Mouse (Mus musculus) G1E (cell line): Measurements from ENCODE around the gene Mindy1. TPM values are rescaled to one million over a fixed set of nuclear protein-coding genes. Genes with fewer than 3 reads are reported as not detected.

Experiments used
- ATAC-seq: 2 replicates; pipeline ENCODE4 v1.8.0; 2016; ENCODE audit warnings: mild to moderate bottlenecking; ENCODE audit not compliant: insufficient number of reproducible peaks, poor library complexity, low FRiP score, severe bottlenecking; ENCODE audit errors: extremely low read depth
- DNase-seq: peaks from one replicate; pipeline ENCODE4 v3.0.0; 2012; ENCODE audit warnings: low spot score
- H3K27me3 ChIP-seq: 2 replicates; pipeline ENCODE4 v1.6.1; 2012; ENCODE audit warnings: mild to moderate bottlenecking, low read length, inconsistent platforms; ENCODE audit not compliant: insufficient read depth
- H3K36me3 ChIP-seq: replicated peaks from 2 replicates; pipeline ENCODE3; 2012; ENCODE audit warnings: mild to moderate bottlenecking, inconsistent platforms
- H3K4me1 ChIP-seq: 2 replicates; pipeline ENCODE4 v1.6.1; 2012; ENCODE audit warnings: low read depth, low read length, inconsistent platforms, mixed read lengths; ENCODE audit not compliant: insufficient read depth
- H3K4me3 ChIP-seq: 2 replicates; pipeline ENCODE4 v1.5.1; 2012; ENCODE audit warnings: low read depth, mild to moderate bottlenecking, inconsistent platforms, low read length, moderate library complexity, mixed read lengths
- H3K9me3 ChIP-seq: replicated peaks from 2 replicates; pipeline ENCODE4 v1.6.1; 2012; ENCODE audit warnings: inconsistent platforms
- CTCF ChIP-seq: IDR thresholded peaks from 2 replicates; pipeline ENCODE4 v1.5.1; 2012; ENCODE audit warnings: low read depth, low read length, inconsistent platforms, mixed read lengths
- GATA1 ChIP-seq: IDR thresholded peaks from 2 replicates; pipeline ENCODE4 v1.6.1; 2012; ENCODE audit warnings: borderline replicate concordance, low read length, inconsistent platforms, mixed read lengths
- GATA2 ChIP-seq: IDR thresholded peaks from 2 replicates; pipeline ENCODE4 v1.6.1; 2012; ENCODE audit warnings: low read depth, low read length, inconsistent platforms, borderline replicate concordance
- POLR2AphosphoS5 ChIP-seq: IDR thresholded peaks from 2 replicates; pipeline ENCODE4 v1.6.1; 2012; ENCODE audit warnings: low read depth, low read length, inconsistent platforms; ENCODE audit not compliant: insufficient replicate concordance
- TAL1 ChIP-seq: conservative IDR thresholded peaks from 2 replicates; pipeline ENCODE4 v1.6.1; 2012; ENCODE audit warnings: low read depth, low read length, inconsistent platforms, mixed read lengths
- polyA plus RNA-seq: library from polyadenylated mRNA; stranded (reverse); fragments of >175 nt; gene quantifications from 2 replicates; pipeline ENCODE4 v1.2.3, GENCODE M21; 2012
- total RNA-seq, 2 experiments: library from RNA; stranded (forward) in 1 of 2; stranded (reverse) in 1 of 2; fragments of 200-1000 nt in 1 of 2; fragments of >200 nt in 1 of 2; fragmentation: Nextera tagmentation in 1 of 2; gene quantifications; 2 replicates each; pipeline ENCODE4 v1.2.3; 2014 to 2017

The Mindy1 gene
- total and polyA plus RNA-seq, 3 experiments = 31.4 to 77.5 (median 49.1) TPM

DNA sequence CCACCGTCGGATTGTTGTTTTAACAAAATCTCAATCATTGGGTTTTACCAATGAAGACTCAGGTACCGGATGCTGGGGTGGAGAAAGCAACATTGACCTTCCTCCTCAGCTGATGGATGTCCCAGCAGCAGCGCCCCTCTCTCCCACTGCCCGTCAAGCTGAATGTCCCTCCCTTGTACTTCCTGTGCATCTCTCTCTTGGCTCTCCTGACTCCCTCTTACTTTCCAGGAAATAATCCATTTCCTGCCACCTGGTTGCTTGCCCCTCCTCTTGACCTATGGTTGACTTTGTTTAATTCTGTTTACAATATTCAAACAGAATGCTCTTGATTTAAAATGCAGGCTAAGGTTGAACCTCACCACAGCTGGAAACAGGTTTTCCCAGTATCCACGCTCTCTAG is 9.0 kb downstream of the Mindy1 start:
- Histone ChIP-seq H3K27me3 (no peaks in the 10 kb centered on the region), H3K36me3 (peaks cover 93% of the 10 kb centered on the region), H3K9me3 (no peaks in the 10 kb centered on the region), H3K4me1 (peaks cover 36% of the 10 kb centered on the region), H3K4me3 (no peak overlapping the region)
- no peak for DNase-seq
- ATAC-seq = no peak
- no peak for TF ChIP-seq POLR2AphosphoS5
- TF ChIP-seq GATA2 = no peak
- TF ChIP-seq TAL1 = no peak
- no peak for TF ChIP-seq GATA1
- no peak for TF ChIP-seq CTCF

DNA sequence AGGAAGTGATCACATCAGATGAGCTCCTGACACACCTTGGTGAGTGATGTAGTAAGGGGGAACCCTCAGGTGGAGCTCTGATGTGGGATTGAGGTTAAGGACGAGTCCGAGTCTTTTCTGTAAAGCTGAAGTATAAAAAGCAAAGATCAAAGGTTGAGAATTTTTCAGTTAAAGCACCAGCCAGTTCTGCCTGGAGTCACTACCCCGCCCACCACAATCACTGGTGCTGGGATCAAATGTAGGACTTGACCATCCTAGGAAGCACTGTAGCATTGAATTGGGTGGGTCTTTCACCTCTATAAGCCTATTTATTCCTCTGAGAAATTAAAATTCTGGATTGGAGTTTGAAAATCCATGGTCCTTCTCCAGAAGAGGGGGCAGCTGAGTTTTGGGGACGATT is 9.9 kb downstream of the Mindy1 start:
- TF ChIP-seq CTCF (no peak), TAL1 (no peak), GATA2 (no peak), POLR2AphosphoS5 (no peak), GATA1 (no peak)

DNA sequence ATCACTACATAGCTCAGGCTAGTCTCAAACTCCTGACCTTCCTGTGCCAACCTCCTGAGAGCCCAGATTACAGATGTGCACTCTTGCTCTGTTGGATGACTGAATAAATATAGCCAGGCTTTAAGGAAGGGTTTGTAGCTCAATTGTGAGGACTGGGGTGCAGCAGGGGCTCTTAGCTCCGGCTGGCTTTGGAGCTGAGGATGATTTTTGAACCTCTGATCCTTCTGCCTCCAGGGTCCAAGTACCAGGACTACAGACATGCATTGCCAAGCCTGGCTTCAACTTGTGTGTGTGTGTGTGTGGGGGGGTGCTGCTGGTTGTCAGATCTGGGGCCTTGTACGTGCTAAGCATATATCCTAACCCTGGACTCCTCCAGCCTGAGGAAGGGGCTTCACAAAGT is 11.8 kb downstream of the Mindy1 start:
- DNase-seq = no peak
- ATAC-seq = no peak
- Histone ChIP-seq H3K9me3 (no peaks in the 10 kb centered on the region), H3K27me3 (no peaks in the 10 kb centered on the region), H3K4me3 (no peak overlapping the region), H3K4me1 (peaks cover 48% of the 10 kb centered on the region), H3K36me3 (peaks cover 97% of the 10 kb centered on the region)
- TF ChIP-seq TAL1 = no peak
- no peak for TF ChIP-seq POLR2AphosphoS5
- no peak for TF ChIP-seq GATA2
- TF ChIP-seq CTCF = no peak
- TF ChIP-seq GATA1 = no peak

More for the DNA sequence above, 9.9 kb downstream of the Mindy1 start:
- Histone ChIP-seq H3K4me1 (peaks cover 37% of the 10 kb centered on the region), H3K36me3 (peaks cover 96% of the 10 kb centered on the region), H3K9me3 (no peaks in the 10 kb centered on the region), H3K4me3 (no peak overlapping the region), H3K27me3 (no peaks in the 10 kb centered on the region)
- no peak for DNase-seq
- ATAC-seq = no peak

DNA sequence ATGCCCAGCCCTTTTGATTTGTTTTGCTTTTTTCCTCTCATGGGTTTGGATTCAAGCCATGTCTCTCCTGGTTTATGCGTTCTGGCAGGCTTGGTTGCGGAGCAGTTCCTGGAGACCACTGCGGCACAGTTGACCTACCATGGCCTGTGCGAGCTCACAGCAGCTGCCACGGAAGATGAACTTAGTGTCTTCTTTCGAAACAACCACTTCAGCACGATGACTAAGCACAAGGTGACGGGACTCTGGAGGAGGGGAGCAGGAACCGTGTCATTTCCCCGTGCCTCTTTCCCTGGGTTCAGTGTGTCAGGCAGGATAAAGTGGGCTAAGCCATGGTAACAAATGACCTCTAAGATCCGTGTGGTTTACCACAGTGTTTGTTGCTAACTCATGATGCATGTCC is 12.4 kb downstream of the Mindy1 start:
- ATAC-seq (peak; percentile 64), DNase-seq (peak; percentile 71)
- no peaks in the 10 kb centered on the region for H3K27me3 ChIP-seq
- TF ChIP-seq CTCF = no peak
- TF ChIP-seq POLR2AphosphoS5 = 0 out of 2 replicates have a peak, but pooled peaks have one; percentile 48
- TF ChIP-seq GATA1 = no peak
- TF ChIP-seq GATA2 = no peak
- peaks cover 96% of the 10 kb centered on the region for H3K36me3 ChIP-seq
- no peaks in the 10 kb centered on the region for H3K9me3 ChIP-seq
- peaks cover 53% of the 10 kb centered on the region for H3K4me1 ChIP-seq
- peak overlapping the region; percentile 42; the same call in 1 of the 2 replicates for H3K4me3 ChIP-seq

DNA sequence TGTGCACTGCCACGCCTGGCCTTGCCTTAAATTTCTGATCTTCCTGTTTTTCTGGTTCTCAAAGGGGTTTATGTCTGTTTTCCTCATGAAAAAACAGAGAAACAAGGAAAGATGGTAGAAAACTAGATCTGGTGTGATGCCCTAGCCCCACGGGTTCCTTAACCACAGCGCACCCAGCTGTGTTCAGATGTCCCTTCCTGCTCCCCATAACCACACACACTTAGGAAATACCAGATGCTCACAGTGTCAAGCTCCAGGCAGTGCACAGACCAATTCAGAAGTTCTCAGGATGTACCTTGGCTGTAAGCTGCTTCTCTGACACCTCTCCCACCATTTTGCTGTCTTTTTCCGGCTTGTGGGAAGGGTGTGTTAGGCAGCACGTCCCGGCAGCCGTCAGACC is 13.2 kb downstream of the Mindy1 start:
- Histone ChIP-seq H3K9me3 (no peaks in the 10 kb centered on the region), H3K27me3 (no peaks in the 10 kb centered on the region), H3K4me3 (no peak overlapping the region), H3K4me1 (peaks cover 53% of the 10 kb centered on the region), H3K36me3 (peaks cover 97% of the 10 kb centered on the region)
- DNase-seq (no peak), ATAC-seq (no peak)
- TF ChIP-seq CTCF (no peak), GATA1 (no peak), GATA2 (no peak), POLR2AphosphoS5 (no peak), TAL1 (no peak)

DNA sequence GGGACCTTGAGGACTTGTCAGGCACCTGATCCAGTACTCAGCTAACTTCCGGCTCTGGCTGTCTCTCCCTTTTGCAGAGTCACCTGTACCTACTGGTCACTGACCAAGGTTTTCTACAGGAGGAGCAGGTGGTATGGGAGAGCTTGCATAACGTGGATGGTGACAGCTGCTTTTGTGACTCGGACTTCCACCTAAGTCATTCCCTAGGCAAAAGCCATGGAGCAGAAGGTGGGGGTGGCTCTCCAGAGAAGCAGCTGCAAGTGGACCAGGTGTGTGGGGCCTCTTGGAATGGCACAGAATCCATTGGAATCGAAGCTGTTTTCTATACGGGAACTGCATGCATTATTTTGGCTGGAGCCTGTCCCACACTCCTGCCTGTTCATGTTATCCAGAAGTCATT is 13.6 kb downstream of the Mindy1 start:
- Histone ChIP-seq H3K9me3 (no peaks in the 10 kb centered on the region), H3K4me3 (no peak overlapping the region), H3K4me1 (peaks cover 53% of the 10 kb centered on the region), H3K36me3 (peaks cover 97% of the 10 kb centered on the region), H3K27me3 (no peaks in the 10 kb centered on the region)
- ATAC-seq = no peak
- TF ChIP-seq CTCF (no peak), GATA2 (no peak)
- no peak for DNase-seq

DNA sequence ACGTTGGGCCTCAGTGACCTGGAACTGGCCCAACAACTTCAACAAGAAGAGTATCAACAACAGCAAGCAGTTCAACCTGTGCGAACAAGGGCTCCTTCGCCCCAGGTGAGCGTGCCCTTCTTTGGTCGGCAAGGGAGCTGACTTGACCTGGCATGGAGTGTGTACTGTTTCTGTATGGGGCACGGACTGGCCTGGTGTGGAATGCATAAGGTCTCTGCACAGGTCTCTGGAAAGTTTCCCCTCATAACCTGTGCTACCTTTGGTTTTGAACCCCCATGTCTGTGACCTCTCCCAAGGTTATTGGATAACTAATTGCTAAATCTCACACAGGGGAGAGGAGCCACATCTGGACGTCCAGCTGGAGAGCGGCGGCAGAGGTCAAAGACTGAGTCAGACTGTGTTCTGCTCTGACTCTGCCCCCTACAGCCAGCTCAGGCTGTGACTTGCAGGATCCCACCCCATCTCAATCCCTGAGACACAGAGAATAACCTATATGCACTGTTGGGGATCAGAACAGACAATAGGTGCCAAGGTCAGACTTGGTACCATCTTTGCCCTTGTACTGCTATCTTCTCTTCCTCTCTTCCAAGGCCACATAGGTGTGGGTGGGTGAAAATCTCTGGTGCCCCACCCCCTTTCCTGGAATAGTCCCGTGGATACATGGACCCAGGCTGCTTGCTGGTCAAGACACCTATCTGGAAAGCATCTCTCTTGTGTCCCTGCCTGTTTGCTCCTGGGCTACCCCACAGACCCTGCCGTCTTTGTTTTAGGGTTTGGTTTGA is 14.4 kb downstream of the Mindy1 start:
- no peak for DNase-seq
- TF ChIP-seq CTCF (no peak), GATA2 (no peak), TAL1 (no peak), GATA1 (no peak), POLR2AphosphoS5 (no peak)
- Histone ChIP-seq H3K27me3 (no peaks in the 10 kb centered on the region), H3K36me3 (peaks cover 97% of the 10 kb centered on the region), H3K4me1 (peaks cover 53% of the 10 kb centered on the region), H3K4me3 (no peak overlapping the region), H3K9me3 (no peaks in the 10 kb centered on the region)
- no peak for ATAC-seq
